Mouse (Mus musculus): ENCODE results near the gene Galnt17.
A peak's percentile ranks its signal among the peaks of the same experiment; 100 is the strongest.

Galnt17 gene

DNA sequence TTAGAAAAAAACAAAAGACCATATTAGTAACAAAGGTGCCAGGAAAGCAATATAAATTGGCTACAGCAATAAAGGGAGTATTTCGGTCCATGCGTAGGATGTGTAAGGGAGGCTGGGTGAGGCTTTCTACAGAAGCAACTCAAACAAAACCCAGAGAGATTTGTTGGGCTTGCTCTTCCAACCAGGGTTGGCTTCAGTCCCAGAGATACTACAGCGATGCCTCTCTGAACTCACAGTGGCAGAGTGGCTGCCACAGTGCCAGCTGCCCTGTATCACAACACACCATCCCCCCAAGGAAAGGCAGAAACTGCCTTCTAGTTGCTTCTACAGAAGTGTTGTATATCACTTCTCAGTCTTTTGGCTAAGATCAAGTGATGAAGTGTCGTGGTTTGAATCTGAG, 66.6 kb downstream of the Galnt17 start:
- no peak for DNase-seq (ENCODE audit: low read depth)

DNA sequence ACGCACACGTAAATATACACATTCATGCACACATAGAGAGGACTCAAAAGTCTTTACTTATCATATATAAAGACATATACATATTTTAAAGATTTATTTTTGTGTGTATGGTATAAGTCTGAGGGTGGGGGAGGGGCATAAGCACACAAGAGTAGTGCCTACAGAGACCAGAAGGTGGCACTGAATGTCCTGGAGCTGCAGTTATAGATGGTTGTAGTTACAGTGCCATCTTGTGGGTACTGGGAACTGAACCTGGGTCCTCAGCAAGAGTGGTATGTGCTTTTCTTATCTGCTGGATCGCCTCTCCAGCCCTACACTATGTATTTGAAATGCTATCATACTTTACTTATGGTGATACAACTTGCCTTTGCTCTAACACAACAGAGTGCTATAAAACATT, 68.5 kb downstream of the Galnt17 start:
- DNase-seq (ENCODE audit: low read depth): no peak

DNA sequence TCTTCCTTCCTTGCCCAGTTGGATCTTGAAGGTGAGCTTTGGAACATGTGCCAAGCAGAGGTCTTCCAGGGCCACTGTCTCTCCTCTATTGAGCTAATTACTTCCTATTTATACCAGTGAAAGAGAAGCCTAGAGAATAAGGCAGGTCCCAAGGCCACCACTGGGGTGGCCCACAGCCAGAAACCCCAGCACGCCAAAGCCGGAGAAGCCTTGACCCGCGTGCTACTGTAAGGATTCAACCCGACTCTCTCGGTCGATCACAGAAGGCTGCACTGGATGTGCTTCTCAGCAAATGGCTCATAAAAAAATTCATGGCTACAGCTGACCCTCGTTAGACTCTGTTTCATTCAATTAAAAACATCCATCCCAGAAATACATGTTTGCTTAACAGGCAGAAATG, 71.4 kb downstream of the Galnt17 start:
- DNase-seq (ENCODE audit: low read depth): no peak

DNA sequence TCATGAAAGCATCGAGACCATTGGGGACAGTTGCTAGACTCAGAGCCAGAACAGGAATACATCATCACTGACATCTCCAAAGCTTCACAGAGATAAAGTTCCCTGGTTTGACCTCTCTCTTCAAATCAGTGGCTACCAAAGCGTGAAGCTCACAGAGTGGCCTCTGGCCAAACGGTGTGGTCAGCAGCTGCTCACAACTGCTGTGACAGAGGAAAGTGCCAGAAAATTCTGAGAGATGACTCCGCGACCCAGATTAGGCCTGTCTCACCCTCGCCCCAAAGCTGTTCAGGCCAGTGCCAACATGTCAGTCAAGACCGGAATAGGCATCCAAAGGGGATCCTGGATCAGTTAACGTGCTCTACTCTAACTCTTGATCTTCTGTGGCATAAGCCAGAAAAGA, 74.5 kb downstream of the Galnt17 start:
- no peak for DNase-seq (ENCODE audit: low read depth)

DNA sequence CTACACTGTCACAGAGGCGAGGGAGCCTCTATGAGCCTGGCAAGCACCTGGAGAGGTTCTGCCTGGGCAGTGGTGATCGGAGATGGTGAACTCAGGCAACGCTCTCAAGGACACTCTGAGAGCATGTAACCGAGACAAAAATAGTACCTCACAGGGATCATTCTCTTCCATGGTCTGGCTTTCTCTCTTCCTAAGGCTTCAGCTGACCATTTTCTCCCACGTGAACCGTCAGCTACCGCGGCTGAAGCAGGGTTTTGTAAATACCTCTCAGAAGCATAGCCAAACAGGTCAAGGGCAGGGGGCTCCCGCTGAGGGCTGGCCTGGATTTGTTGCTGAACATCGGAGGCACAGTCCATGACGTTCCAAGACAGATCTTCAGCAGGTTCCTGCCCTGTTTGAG, 77.2 kb downstream of the Galnt17 start:
- DNase-seq (ENCODE audit: low read depth): no peak

DNA sequence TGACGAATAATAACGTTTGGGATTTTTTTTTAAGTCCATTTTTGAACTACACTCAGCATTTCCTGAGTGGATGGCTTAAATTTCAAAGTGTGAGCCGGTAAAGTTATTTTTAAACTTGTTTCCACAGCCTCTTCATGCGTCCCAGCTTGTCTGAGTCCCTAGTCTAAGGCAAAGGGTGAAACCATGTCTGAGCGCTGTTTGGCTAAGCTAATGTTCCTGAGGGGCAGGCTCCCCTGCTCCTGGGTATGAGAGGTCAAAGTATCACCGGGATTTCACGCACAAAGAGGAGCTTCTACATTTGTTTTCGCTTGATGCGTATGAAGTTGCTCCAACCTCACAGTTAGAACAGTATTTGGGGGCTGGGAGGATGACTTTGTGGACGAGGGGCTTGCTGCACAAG, 78.6 kb downstream of the Galnt17 start:
- no peak for DNase-seq (ENCODE audit: low read depth)

DNA sequence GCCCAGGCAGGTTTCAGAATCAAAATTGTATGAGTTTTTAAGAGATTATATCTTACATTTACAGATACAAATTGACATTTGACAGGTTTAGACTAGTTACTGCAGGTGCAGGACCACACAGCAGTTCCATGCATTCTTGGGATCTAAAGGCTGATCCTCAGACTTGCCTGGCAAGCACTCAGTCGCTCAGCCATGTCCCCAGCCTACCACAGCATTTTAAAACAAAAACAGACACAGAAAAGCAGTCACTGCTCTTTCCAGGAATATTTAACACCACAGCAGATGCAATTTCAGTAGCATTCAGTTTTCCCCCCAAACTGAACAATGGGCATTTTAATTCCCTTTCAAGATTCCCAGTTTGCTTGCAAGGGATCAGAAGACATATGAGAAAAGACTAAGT, 84.9 kb downstream of the Galnt17 start:
- no peak for DNase-seq (ENCODE audit: low read depth)

DNA sequence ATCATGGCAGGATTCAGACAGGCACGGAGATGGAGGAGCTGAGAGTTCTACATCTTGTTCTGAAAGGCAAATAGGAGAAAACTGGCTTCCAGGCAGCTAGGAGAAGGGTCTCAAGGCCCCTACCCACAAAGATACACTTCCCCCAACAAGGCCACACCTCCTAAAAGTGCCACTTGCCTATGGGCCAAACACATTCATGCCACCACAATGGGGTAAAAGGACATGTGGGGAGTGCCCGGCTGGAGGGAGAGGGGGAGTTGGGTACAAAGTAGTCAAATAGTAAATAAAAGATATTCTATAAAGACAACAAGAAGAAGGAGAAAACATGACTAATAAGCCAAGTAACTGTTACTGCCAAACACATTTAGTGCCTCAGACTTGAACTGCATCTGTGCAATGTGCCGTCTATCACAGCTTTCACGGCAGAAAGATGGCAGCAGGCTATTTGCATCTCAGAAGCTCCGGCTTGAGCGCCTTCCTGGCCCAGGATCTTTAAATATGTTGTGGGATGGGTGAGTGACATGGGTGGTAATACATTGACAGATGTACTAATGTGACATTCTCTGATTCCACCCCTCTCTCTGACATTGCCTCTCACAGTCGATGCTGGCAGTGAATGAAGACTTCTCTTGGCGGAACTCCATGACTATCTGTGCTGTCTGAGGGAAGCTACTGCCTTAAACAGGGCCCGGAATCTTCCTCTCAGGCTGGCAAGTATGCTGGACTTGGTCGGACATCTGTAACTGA, 85.6 kb downstream of the Galnt17 start:
- no peak for DNase-seq (ENCODE audit: low read depth)

DNA sequence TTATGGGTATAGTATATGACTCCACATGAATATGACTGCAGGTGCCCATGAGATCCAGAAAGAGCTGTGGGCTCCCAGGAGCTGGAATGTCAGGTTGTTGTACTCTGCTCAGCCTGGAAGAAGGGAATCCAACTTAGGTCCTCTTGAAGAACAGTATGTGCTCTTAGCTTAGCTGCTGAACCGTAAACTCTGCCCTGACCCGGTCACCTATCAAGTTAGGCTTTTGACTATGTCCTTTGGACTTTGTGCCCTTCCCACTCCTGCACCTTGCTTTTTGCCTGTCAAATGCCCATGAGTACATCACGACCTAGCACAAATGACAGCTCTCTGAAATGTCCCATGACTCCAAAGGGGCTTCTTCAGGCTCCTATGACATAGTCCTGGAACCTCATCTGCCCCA, 90.1 kb downstream of the Galnt17 start:
- DNase-seq (ENCODE audit: low read depth): no peak

DNA sequence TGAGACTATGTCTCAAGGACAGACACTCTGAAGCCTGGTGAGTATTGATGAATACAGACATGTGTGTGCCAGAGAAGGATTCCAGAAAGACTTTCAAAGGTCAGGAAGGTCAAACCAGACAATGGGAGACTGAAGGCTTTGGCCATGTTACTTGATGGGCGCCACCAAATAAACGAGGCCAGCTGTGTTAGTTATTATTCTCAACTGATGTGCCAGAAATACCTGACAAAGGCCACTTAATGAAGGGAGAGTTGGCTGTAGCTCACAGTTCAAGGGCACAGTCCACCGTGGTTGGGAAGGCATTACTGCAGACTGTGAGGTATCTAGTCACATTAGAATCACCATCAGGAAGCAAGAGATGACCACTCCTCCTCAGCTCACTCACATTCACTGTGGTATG, 96.7 kb downstream of the Galnt17 start:
- no peak for DNase-seq (ENCODE audit: low read depth)

DNA sequence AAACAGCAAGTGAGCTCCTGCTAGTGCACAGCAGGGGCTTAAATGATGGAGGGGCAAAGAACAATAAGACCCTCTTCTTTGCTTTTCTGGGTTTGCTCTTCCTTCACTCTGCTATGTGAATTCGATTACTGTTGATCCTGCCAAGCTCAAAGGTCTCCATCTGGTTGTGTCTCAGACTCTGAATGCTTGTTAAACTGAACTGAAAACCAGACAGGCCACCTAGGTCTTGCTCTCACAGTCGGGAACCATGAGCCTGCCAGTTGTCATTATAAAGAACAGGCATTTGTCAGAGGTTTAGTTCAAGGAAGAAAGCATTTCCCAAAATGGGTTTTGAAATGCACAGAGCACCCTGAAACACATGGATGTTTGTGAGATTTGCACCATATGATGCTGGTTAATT, 107.2 kb downstream of the Galnt17 start:
- no peak for DNase-seq (ENCODE audit: low read depth)

DNA sequence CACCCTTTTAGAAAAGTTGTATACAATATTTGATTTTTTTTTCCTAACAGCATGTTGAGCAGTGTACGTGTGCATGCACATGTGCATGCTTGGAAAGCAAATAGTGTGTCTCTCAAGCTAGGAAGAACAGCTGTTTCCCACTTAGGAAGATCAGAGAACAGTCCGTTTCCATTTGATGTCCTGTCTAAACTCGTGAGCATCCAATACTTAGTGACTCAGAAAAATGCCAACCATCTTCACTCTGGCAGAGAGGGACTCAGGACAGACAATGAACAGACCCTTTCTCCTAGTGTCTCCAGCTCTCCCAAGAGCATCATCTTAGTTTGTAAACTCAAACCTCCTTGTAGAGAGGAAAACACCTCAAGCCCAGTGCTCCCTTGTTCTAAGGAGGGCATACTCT, 116.0 kb downstream of the Galnt17 start:
- no peak for DNase-seq (ENCODE audit: low read depth)

DNA sequence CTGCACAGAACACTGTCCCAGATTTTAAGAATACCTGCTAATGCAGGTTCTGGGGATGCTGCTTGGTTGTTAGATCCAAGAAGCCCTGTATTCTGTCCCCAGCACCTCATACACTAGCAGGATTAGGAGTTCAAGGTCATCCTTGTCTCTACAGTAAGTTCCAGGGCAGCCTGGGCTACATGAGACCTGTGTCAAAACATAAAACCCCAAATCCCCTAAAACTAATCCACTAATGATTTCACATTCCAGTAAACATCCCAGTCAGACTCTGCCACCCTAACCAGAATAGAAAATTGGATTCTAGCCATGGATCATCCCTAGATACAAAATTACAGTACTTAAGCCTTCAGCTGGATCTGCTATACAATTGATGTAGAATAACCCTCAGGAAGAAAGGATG, 123.7 kb downstream of the Galnt17 start:
- no peak for DNase-seq (ENCODE audit: low read depth)

DNA sequence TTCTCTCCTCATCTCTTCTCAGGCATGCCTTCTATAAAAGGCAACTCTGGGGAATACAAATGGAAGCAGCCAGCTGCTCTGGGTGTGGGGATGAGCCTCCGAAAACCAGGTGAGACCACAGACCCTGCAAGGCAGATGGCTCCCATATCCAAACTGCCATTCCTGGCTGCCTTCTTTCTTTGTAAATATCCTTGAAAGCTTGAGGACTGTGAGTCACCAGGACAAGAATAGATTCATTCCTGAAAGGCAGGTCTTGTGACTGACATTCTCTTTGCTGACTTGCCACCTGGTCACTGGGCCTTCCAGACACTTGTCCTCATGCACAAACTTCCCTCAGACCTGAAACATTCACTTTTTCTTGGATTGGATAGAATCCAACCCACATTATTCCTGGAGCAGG, 127.1 kb downstream of the Galnt17 start:
- no peak for DNase-seq (ENCODE audit: low read depth)

DNA sequence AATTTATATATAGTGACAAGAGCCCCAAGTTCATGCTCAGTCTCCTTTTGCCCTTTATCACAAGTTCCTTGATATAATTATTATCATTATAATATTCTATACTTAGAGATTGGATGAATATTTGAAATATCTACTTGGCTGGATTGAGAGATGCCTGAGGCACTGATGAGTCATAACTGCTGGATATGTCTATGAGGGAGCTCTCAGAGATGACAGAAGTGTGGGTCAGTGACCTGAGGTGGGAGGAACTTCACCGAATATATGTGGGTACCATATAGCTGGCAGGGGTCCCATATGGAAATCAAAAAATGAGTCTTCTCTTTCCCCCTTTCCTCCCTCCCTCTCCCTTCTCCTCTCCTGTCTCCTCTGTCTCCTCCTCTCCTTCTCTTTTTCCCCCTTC, 127.5 kb downstream of the Galnt17 start:
- DNase-seq (ENCODE audit: low read depth): no peak

DNA sequence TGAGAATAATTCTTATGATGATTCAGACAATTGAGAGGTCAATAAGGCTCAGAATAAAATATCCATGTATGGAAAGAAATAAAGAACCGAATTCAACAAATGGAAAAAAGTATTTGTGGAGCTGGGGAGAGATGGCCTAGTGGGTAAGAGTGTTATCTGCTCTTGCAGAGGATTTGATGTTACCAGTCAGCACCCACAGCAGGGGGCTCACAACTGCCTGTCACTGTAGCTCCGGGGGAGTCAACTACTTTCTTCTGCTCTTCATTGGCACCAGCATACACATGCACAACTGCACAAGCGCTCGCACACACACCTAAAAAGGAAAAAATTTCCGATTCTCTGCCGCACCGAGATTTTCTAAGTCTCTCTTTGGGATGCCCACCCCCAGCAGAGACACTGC, 130.4 kb downstream of the Galnt17 start:
- no peak for DNase-seq (ENCODE audit: low read depth)

DNA sequence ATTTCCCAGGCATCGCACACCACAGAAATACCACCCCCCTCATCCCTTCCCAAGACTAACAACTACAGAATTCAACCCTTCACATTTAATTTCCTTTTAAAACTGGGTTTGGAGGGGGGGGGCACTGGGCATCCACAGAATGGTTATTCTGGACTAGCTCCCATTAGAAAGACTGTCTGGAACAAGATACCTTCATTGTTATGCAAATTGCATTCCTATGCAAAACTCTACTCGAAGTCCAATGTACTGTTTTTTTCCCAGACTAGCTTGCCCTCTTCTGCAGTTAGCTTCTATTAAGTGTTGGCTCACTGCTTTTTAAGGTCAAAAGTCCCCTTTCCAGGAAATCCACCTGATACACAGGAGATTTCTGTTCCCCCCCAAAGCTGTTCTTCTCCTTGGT, 131.1 kb downstream of the Galnt17 start:
- DNase-seq (ENCODE audit: low read depth): no peak

DNA sequence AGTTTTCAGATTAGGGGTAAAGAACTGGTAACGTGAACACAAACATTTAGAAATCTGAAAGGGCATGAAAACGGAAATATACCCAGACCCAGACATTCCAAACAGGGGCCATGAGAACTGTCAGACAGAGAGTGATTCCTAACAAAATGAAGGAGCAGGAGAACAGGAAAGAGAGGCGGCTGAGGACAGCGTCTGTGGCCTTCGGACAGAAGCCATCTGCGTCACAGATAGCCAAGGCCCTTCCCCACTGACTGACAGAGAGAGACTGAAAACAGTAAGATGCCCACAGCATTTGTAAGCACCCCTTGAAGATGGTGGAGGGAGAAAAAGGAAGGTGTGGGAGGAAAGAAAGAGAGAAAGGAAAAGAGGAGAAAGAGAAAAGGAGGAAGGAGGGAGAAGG, 139.1 kb downstream of the Galnt17 start:
- DNase-seq (ENCODE audit: low read depth): no peak

DNA sequence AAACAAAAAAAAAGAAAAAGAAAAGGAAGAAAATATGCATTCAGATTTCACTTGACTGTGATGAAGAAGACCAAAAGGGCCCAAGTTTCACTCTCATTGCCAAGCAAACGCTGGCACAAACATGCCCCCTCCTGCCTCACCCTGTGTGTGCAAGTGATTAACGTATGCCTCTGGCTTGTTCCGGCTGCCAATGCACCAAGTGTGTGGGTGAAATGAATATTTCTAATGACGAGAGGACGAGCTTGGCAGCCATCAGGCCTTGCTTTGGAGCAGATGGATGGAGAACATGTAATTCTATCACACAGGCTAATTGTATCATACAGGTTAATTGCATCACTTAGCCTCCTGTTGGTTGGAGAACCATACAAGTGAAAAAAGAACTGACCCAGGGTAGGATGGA, 140.9 kb downstream of the Galnt17 start:
- no peak for DNase-seq (ENCODE audit: low read depth)

DNA sequence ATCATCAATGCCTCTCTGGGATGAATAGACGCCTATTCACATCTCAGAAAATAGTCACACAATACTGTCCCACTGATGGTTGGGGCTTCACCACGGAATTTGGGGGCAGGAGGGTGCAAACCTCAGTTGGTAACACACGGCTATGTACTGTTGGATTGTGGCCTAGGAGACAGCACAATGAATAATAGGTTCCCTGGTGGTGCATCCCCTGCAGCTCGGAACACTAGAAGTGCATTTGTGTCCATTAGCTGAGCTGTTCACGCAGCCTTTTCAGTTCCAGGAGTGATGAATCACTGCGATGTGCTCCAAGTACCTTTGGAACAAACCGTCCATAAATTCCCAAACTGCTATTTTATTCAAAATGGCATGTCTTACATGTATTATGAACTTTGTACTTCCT, 142.6 kb downstream of the Galnt17 start:
- peak; percentile 15 for DNase-seq (ENCODE audit: low read depth)

DNA sequence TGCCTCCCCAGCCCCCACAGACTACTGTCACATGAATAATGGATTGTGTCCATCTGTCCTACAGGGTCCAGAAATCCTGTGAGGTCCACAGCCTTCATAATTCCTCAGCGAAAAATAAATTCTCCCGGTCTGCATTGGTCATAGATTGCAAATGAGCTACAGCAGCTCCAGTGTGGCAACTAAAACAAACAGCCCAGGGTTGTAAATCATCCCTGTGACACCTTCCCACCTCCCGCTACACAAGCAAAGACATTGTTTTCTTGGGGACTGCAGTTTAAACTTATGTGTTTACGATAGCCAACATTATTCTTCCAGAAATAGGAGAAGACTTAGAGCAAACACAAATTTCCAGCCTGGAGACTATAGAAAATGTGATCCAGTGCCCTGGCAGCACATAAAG, 150.4 kb downstream of the Galnt17 start:
- DNase-seq (ENCODE audit: low read depth): no peak

DNA sequence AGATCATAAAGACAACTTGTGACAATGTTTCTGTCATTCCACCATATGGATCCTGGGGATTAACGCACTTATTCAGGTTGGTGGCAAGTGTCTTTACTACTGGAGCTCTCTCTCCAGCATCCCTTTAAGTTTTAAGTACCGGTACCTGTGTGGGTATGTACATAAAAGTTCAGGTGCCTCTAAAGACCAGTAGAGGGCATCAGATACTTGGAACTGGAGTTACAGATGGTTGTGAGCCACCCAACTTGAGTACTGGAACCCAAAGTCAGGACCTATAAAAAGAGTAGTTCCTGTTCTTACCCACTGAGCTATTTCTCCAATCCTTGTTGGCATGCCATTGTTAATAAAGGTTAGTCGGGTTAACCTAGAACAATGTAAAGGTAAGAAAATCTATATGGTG, 152.0 kb downstream of the Galnt17 start:
- DNase-seq (ENCODE audit: low read depth): no peak

DNA sequence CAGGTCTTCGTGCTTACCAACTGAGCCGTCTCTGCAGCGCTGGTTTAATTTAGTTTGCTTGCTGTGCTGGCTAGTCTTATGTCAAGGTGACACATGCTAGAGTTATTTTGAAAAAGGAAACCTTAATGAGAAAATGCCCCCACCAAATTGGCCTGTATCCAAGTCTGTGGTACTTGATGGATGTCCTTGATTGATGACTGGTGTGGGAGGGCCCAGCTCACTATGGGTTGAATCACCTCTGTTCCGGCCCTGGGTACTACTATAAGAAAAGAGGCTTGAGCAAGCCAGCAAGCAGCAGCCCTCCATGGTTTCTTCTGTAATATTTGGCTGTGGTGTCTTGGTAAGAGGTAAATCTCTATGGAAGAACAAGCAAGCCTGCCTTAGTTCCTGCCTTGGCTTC, 165.7 kb downstream of the Galnt17 start:
- DNase-seq (ENCODE audit: low read depth): peak; percentile 40

DNA sequence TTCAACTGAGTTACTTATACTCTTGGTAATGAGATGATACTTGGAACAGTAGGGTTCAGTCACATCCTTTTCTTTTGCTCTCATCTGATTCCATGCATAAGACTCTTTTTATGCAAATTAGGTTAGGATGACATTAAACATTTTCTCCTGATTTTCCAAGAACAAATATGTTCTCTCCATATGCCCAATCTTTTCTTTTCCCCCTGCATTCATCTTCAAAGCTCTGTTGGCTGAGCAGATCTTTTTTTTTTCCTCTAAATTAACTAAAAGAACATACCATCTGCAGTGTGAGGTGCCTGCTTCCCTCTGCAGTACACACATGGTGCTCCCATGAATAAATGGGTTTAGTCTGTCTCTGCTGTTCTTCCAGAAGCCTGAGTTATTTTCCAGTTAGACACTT, 173.5 kb downstream of the Galnt17 start:
- no peak for DNase-seq (ENCODE audit: low read depth)
